Mouse (Mus musculus): ENCODE measurements around the gene Zfp764. TPM values are rescaled to one million over a fixed set of nuclear protein-coding genes. Genes with fewer than 3 reads are reported as not detected.

The Zfp764 gene
- polyA plus RNA-seq, 2 experiments: 1.3 to 1.5 TPM

GRCm38 (mm10) chr7:127448521-127449300, 42.1 kb upstream of the Zfp764 start, which contains the start of gene Zfp689:
Zfp689 (minus strand) TSS chr7:127449158.
- Histone ChIP-seq H3K4me2 (ENCODE audit: low read depth) (peak within 1 kb of the TSS; percentile 71), H3K9ac (replicated peaks) (peak within 1 kb of the TSS; percentile 97), H3K27ac (peak within 1 kb of the TSS; percentile 90), H3K36me3 (replicated peaks; ENCODE audit: control insufficient read depth, insufficient read depth, low read depth) (peaks cover 9% of the 10 kb centered on the region), H3K9me3 (ENCODE audit: control insufficient read depth, low read length) (no peaks in the 10 kb centered on the region), H3K4me1 (replicated peaks; ENCODE audit: control insufficient read depth in 2 of 2, insufficient read depth in 2 of 2, low read length in 1 of 2) (peaks cover 14 to 16% of the 10 kb centered on the region in 2 experiments), H3K27me3 (ENCODE audit: control insufficient read depth, insufficient read depth, low read length) (no peaks in the 10 kb centered on the region), H3K4me3 (ENCODE audit: insufficient read depth in 1 of 2, low read depth in 2 of 2, low read length in 2 of 2) (peak within 1 kb of the TSS; percentile 79 to 82)
- under 1% methylated on average over 54 of the region's 54 CpGs for WGBS (ENCODE audit: insufficient replicate concordance)
- peak; percentile 97 to 98 (median 98) for DNase-seq (ENCODE audit: low read depth in 3 of 3, low spot score in 3 of 3)
- peak; percentile 90 for ATAC-seq (ENCODE audit: insufficient read depth)
- peak; percentile 39; the same call in 1 of the 2 replicates for TF ChIP-seq CTCF (IDR thresholded peaks at IDR 0.05; ENCODE audit: low read depth)
- peak; percentile 85 for TF ChIP-seq EP300 (IDR thresholded peaks at IDR 0.05; ENCODE audit: low read depth)

GRCm38 (mm10) chr7:127443976-127444375, 37.4 kb upstream of the Zfp764 start:
- DNase-seq (ENCODE audit: low read depth in 3 of 3, low spot score in 3 of 3) (no peak), ATAC-seq (ENCODE audit: insufficient read depth) (no peak)
- no peak overlapping the region for H3K4me3 ChIP-seq (ENCODE audit: insufficient read depth in 1 of 2, low read depth in 2 of 2, low read length in 2 of 2)
- no peaks in the 10 kb centered on the region for H3K9me3 ChIP-seq (ENCODE audit: control insufficient read depth, low read length)
- H3K36me3 ChIP-seq (replicated peaks; ENCODE audit: control insufficient read depth, insufficient read depth, low read depth): peaks cover 9% of the 10 kb centered on the region
- TF ChIP-seq CTCF (IDR thresholded peaks at IDR 0.05; ENCODE audit: low read depth) (no peak), EP300 (IDR thresholded peaks at IDR 0.05; ENCODE audit: low read depth) (no peak)
- H3K27ac ChIP-seq: no peak overlapping the region
- 92% methylated on average over 20 of the region's 20 CpGs for WGBS (ENCODE audit: insufficient replicate concordance)
- H3K9ac ChIP-seq (replicated peaks): no peak overlapping the region
- peaks cover 4 to 7% of the 10 kb centered on the region in 2 experiments; a peak in 3 of 4 replicates for H3K4me1 ChIP-seq (replicated peaks; ENCODE audit: control insufficient read depth in 2 of 2, insufficient read depth in 2 of 2, low read length in 1 of 2)
- H3K27me3 ChIP-seq (ENCODE audit: control insufficient read depth, insufficient read depth, low read length): no peaks in the 10 kb centered on the region
- no peak overlapping the region for H3K4me2 ChIP-seq (ENCODE audit: low read depth)

GRCm38 (mm10) chr7:127437724-127438123, 31.1 kb upstream of the Zfp764 start:
- Histone ChIP-seq H3K9ac (replicated peaks) (no peak overlapping the region), H3K4me1 (replicated peaks; ENCODE audit: control insufficient read depth in 2 of 2, insufficient read depth in 2 of 2, low read length in 1 of 2) (no peaks in the 10 kb centered on the region), H3K4me2 (ENCODE audit: low read depth) (no peak overlapping the region), H3K27me3 (ENCODE audit: control insufficient read depth, insufficient read depth, low read length) (peaks cover 1% of the 10 kb centered on the region), H3K4me3 (ENCODE audit: insufficient read depth in 1 of 2, low read depth in 2 of 2, low read length in 2 of 2) (no peak overlapping the region), H3K9me3 (ENCODE audit: control insufficient read depth, low read length) (peaks cover 4% of the 10 kb centered on the region), H3K27ac (no peak overlapping the region), H3K36me3 (replicated peaks; ENCODE audit: control insufficient read depth, insufficient read depth, low read depth) (no peaks in the 10 kb centered on the region)
- peak; percentile 77 for TF ChIP-seq CTCF (IDR thresholded peaks at IDR 0.05; ENCODE audit: low read depth)
- no peak for TF ChIP-seq EP300 (IDR thresholded peaks at IDR 0.05; ENCODE audit: low read depth)
- DNase-seq (ENCODE audit: low read depth in 3 of 3, low spot score in 3 of 3) (no peak), ATAC-seq (ENCODE audit: insufficient read depth) (no peak)
- 80% methylated on average over 3 of the region's 3 CpGs for WGBS (ENCODE audit: insufficient replicate concordance)

- H3K36me3 ChIP-seq (replicated peaks; ENCODE audit: control insufficient read depth, insufficient read depth, low read depth): no peaks in the 10 kb centered on the region
- H3K4me2 ChIP-seq (ENCODE audit: low read depth): no peak overlapping the region
- H3K9me3 ChIP-seq (ENCODE audit: control insufficient read depth, low read length): peaks cover 4% of the 10 kb centered on the region
- no peak overlapping the region for H3K9ac ChIP-seq (replicated peaks)
- peaks cover 3% of the 10 kb centered on the region for H3K27me3 ChIP-seq (ENCODE audit: control insufficient read depth, insufficient read depth, low read length)
- H3K4me1 ChIP-seq (replicated peaks; ENCODE audit: control insufficient read depth in 2 of 2, insufficient read depth in 2 of 2, low read length in 1 of 2): no peaks in the 10 kb centered on the region
- no peak for TF ChIP-seq CTCF (IDR thresholded peaks at IDR 0.05; ENCODE audit: low read depth)
- TF ChIP-seq EP300 (IDR thresholded peaks at IDR 0.05; ENCODE audit: low read depth): no peak
- DNase-seq (ENCODE audit: low read depth in 3 of 3, low spot score in 3 of 3): no peak
- H3K27ac ChIP-seq: no peak overlapping the region
- 61% methylated on average over 4 of the region's 4 CpGs for WGBS (ENCODE audit: insufficient replicate concordance)
- H3K4me3 ChIP-seq (ENCODE audit: insufficient read depth in 1 of 2, low read depth in 2 of 2, low read length in 2 of 2): no peak overlapping the region
- no peak for ATAC-seq (ENCODE audit: insufficient read depth)
Measured at GRCm38 (mm10) chr7:127435206-127435605, 28.6 kb upstream of the Zfp764 start.

GRCm38 (mm10) chr7:127426354-127426753, 19.7 kb upstream of the Zfp764 start:
- no peak for ATAC-seq (ENCODE audit: insufficient read depth)
- no peaks in the 10 kb centered on the region for H3K36me3 ChIP-seq (replicated peaks; ENCODE audit: control insufficient read depth, insufficient read depth, low read depth)
- WGBS (ENCODE audit: insufficient replicate concordance): 42% methylated on average over 3 of the region's 3 CpGs
- no peak overlapping the region for H3K4me2 ChIP-seq (ENCODE audit: low read depth)
- H3K4me3 ChIP-seq (ENCODE audit: insufficient read depth in 1 of 2, low read depth in 2 of 2, low read length in 2 of 2): no peak overlapping the region
- no peak overlapping the region for H3K9ac ChIP-seq (replicated peaks)
- peaks cover 5 to 11% of the 10 kb centered on the region in 2 experiments; a peak in 2 of 4 replicates for H3K4me1 ChIP-seq (replicated peaks; ENCODE audit: control insufficient read depth in 2 of 2, insufficient read depth in 2 of 2, low read length in 1 of 2)
- H3K27ac ChIP-seq: no peak overlapping the region
- TF ChIP-seq EP300 (IDR thresholded peaks at IDR 0.05; ENCODE audit: low read depth) (no peak), CTCF (IDR thresholded peaks at IDR 0.05; ENCODE audit: low read depth) (no peak)
- DNase-seq (ENCODE audit: low read depth in 3 of 3, low spot score in 3 of 3): no peak
- no peaks in the 10 kb centered on the region for H3K9me3 ChIP-seq (ENCODE audit: control insufficient read depth, low read length)
- H3K27me3 ChIP-seq (ENCODE audit: control insufficient read depth, insufficient read depth, low read length): peaks cover 4% of the 10 kb centered on the region; the same call in 1 of the 2 replicates
